Mouse (Mus musculus): ENCODE data around the gene Polrmt. TPM values are rescaled to one million over a fixed set of nuclear protein-coding genes. Genes with fewer than 3 reads are reported as not detected.

Gene Polrmt
- 16.6 and 29.3 TPM in 2 replicates for polyA plus RNA-seq (2015; fragmentation: Nextera tagmentation; extraction: Ambion mirVana)

DNA sequence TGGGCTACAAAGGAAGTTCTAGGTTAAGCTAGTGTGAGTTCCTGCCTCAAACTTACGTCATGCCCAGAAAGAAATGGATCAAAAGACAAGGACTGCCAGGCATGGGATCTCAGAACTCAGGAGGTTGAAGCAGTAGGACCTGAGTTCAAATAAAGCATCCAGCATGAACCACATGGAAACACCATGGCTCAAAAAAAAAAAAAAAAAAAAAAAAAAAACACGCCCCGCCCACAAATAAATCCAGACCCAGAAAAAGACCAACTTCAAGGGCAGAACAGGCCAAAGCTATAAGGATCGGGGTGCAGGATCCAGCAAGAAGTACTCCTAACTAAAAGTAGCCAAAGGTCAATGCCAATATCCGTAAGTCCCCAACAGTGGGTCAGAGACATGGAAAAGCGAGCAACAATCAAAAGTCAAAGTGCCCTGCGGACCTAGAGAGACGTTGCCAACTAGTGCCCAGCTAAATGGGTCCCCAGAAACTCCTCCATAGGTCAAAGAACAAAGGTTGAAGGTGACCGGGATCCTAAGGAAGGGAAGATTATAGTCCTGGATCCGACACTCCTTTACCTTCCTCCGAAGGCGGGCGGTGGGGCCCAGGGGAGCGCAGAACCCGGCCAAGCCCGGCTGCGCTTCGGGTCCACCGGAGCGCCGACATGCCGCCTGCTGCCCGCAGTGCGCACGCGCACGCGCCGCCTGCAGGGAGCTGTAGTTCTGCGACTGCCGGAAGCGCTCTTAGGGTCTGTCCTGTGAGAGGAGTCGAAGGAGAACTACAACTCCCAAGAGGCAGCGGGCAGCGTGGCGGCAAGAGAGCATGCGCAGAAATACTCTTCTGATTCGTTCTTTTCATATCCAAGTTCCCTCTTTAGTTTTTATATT lies at the start of gene Polrmt:
TSS of gene Polrmt (minus strand) at position 684 of the 876 bp plus-strand sequence.

GRCm38 (mm10) chr10:79793051-79793737 lies 46.8 kb upstream of the Polrmt start, which contains the start of gene Palm:
Gene Palm (plus strand): TSS chr10:79793572.

GRCm38 (mm10) chr10:79790861-79791260 lies 44.5 kb upstream of the Polrmt start, which contains the start of gene Prss57:
Gene Prss57 (minus strand): TSS chr10:79790961.

DNA sequence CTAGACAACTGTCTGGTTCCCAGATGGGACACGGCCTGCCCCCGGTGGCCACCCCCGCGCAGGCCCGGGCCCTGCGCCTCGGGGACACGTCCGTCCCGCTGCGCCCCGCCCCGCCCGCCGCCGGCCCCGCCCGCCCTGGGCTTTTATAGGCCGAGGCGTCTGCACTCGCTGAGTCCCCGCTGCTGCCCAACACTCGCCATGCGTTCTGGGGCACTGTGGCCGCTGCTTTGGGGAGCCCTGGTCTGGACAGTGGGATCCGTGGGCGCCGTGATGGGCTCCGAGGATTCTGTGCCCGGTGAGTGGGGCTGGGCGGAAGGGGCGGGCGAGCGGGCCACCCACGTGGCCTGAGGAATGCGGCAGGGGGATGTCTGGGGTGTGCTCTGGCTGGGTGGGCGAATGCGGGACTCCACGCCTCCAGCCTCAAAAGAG lies 30.7 kb upstream of the Polrmt start, which contains the start of gene Fstl3:
TSS of gene Fstl3 (plus strand) at position 170 of the 429 bp plus-strand sequence.

DNA sequence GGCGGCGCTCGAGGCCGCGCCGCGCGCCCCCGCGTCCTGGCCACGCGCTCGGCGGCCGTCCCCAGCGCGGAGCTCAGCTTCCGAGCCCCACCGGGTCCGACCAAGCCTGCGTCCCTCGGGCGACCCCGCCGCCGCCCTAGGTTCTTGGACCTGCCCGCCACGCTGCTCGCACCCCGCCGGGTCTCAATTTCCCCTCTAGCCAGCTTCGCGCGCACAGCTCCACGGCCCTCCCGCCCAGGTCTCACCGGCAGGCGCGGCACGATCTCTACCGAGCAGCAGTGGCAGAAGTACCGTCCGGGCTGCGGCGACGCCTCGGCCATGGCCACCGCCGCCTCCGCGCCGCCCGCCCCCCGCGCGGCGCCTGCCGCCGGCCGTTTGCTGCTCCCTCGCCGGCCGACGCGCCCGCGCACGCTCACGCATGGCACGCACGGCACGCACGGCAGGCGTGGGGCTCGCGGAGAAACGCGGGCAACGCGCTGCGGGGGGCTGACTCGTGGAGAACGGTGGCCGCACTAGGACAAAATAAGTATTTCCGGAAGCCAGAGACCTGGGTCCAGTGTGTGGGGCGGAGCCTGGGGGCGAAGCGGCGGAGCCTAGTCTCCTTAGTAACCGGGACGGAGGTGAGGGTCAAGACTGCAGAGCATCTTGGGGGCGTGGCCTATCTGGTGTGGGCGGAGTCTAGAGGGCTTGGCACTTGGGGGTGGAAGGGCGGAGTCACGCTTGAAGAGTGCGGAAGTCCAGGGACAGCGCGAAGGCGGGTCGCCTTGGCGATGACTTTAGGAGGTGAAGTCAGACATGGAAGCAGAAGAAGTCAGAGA lies 20.3 kb upstream of the Polrmt start, which contains the start of gene Rnf126:
TSS of gene Rnf126 (minus strand) at position 445 of the 818 bp plus-strand sequence.

GRCm38 (mm10) chr10:79754856-79755516 lies 8.6 kb upstream of the Polrmt start, which contains the start of gene Fgf22:
Gene Fgf22 (plus strand): TSS chr10:79755076.

GRCm38 (mm10) chr10:79716254-79716987 lies 30.0 kb downstream of the Polrmt start, which contains the start of gene Hcn2:
Gene Hcn2 (plus strand): TSS chr10:79716634.

GRCm38 (mm10) chr10:79704065-79704969 lies 42.1 kb downstream of the Polrmt start, which contains the start of gene Bsg:
Gene Bsg (plus strand): TSS chr10:79704491.

DNA sequence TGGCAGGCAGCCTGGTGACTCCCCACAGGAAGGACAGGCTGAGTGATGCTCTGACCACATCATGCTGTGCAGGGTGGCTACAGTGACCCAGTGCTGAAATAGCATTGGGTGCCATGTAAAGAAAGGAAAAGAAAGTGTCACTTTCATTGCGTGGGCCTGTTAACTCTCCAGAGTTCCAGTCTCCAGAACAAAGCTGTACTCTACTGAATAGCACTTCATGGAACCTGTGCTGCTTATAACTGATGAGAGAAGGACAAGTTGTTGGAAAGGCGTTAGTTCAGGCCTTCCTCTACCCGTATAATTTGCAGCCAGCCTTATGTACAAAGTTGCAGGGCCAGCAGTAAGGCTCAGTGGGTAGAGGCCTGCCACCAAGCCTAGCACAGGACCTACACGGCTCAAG lies 57.7 kb downstream of the Polrmt start, which contains the start of gene Gzmm:
TSS of gene Gzmm (plus strand) at position 301 of the 400 bp plus-strand sequence.

Other genes with a start within 250 kb of the Polrmt start
- gene Plpp2, start 212.8 kb downstream of the Polrmt start, polyA plus RNA-seq (2015; fragmentation: Nextera tagmentation; extraction: Ambion mirVana) = 21.7 and 28.3 TPM in 2 replicates
- gene Mier2, start 191.4 kb downstream of the Polrmt start, polyA plus RNA-seq (2015; fragmentation: Nextera tagmentation; extraction: Ambion mirVana) = 19.1 and 25.1 TPM in 2 replicates
- gene Theg, start 159.2 kb downstream of the Polrmt start, polyA plus RNA-seq (2015; fragmentation: Nextera tagmentation; extraction: Ambion mirVana) = not detected in 2 replicates
- gene C2cd4c, start 132.6 kb downstream of the Polrmt start, polyA plus RNA-seq (2015; fragmentation: Nextera tagmentation; extraction: Ambion mirVana) = not detected in 2 replicates
- gene Shc2, start 108.7 kb downstream of the Polrmt start, polyA plus RNA-seq (2015; fragmentation: Nextera tagmentation; extraction: Ambion mirVana) = 8.9 and 20.6 TPM in 2 replicates
- 0.11 and 0.88 TPM in 2 replicates for gene Odf3l2, start 100.8 kb downstream of the Polrmt start, polyA plus RNA-seq (2015; fragmentation: Nextera tagmentation; extraction: Ambion mirVana)
- 0.43 and 0.80 TPM in 2 replicates for gene Madcam1, start 82.0 kb downstream of the Polrmt start, polyA plus RNA-seq (2015; fragmentation: Nextera tagmentation; extraction: Ambion mirVana)
- 81.4 and 84.4 TPM in 2 replicates for gene Tpgs1, start 77.2 kb downstream of the Polrmt start, polyA plus RNA-seq (2015; fragmentation: Nextera tagmentation; extraction: Ambion mirVana)
- gene Cdc34, start 64.4 kb downstream of the Polrmt start, polyA plus RNA-seq (2015; fragmentation: Nextera tagmentation; extraction: Ambion mirVana) = 66.5 and 73.9 TPM in 2 replicates
- gene Gzmm, start 57.6 kb downstream of the Polrmt start, polyA plus RNA-seq (2015; fragmentation: Nextera tagmentation; extraction: Ambion mirVana) = 0.61 and 0.69 TPM in 2 replicates
- 813 and 928 TPM in 2 replicates for gene Bsg, start 42.1 kb downstream of the Polrmt start, polyA plus RNA-seq (2015; fragmentation: Nextera tagmentation; extraction: Ambion mirVana)
- 1.6 TPM in 2 replicates for gene Hcn2, start 29.9 kb downstream of the Polrmt start, polyA plus RNA-seq (2015; fragmentation: Nextera tagmentation; extraction: Ambion mirVana)
- gene Fgf22, start 8.5 kb upstream of the Polrmt start, polyA plus RNA-seq (2015; fragmentation: Nextera tagmentation; extraction: Ambion mirVana) = 0.15 TPM in 1 of 2 replicates, not detected in the other
- 50.8 and 66.1 TPM in 2 replicates for gene Rnf126, start 20.4 kb upstream of the Polrmt start, polyA plus RNA-seq (2015; fragmentation: Nextera tagmentation; extraction: Ambion mirVana)
- gene Fstl3, start 30.7 kb upstream of the Polrmt start, polyA plus RNA-seq (2015; fragmentation: Nextera tagmentation; extraction: Ambion mirVana) = 10.9 and 12.6 TPM in 2 replicates
- 0.13 and 0.46 TPM in 2 replicates for gene Prss57, start 44.4 kb upstream of the Polrmt start, polyA plus RNA-seq (2015; fragmentation: Nextera tagmentation; extraction: Ambion mirVana)
- 72.1 and 96.9 TPM in 2 replicates for gene Palm, start 47.0 kb upstream of the Polrmt start, polyA plus RNA-seq (2015; fragmentation: Nextera tagmentation; extraction: Ambion mirVana)
- 1.1 TPM in 2 replicates for gene Misp, start 74.4 kb upstream of the Polrmt start, polyA plus RNA-seq (2015; fragmentation: Nextera tagmentation; extraction: Ambion mirVana)
- 85.9 and 118 TPM in 2 replicates for gene Ptbp1, start 107.8 kb upstream of the Polrmt start, polyA plus RNA-seq (2015; fragmentation: Nextera tagmentation; extraction: Ambion mirVana)
- gene Prtn3, start 127.9 kb upstream of the Polrmt start, polyA plus RNA-seq (2015; fragmentation: Nextera tagmentation; extraction: Ambion mirVana) = 8.3 and 10.4 TPM in 2 replicates
- gene Plppr3, start 128.1 kb upstream of the Polrmt start, polyA plus RNA-seq (2015; fragmentation: Nextera tagmentation; extraction: Ambion mirVana) = 21.3 and 54.6 TPM in 2 replicates
- 8.1 and 10.4 TPM in 2 replicates for gene Elane, start 139.7 kb upstream of the Polrmt start, polyA plus RNA-seq (2015; fragmentation: Nextera tagmentation; extraction: Ambion mirVana)
- gene Cfd, start 144.3 kb upstream of the Polrmt start, polyA plus RNA-seq (2015; fragmentation: Nextera tagmentation; extraction: Ambion mirVana) = 0.96 and 5.3 TPM in 2 replicates
- 28.5 and 37.7 TPM in 2 replicates for gene Med16, start 162.3 kb upstream of the Polrmt start, polyA plus RNA-seq (2015; fragmentation: Nextera tagmentation; extraction: Ambion mirVana)
- gene Gm26602, start 164.3 kb upstream of the Polrmt start, polyA plus RNA-seq (2015; fragmentation: Nextera tagmentation; extraction: Ambion mirVana) = 8.4 and 15.7 TPM in 2 replicates
- gene Kiss1r, start 170.4 kb upstream of the Polrmt start, polyA plus RNA-seq (2015; fragmentation: Nextera tagmentation; extraction: Ambion mirVana) = 0.77 and 1.0 TPM in 2 replicates
- 81.3 and 98.1 TPM in 2 replicates for gene R3hdm4, start 174.6 kb upstream of the Polrmt start, polyA plus RNA-seq (2015; fragmentation: Nextera tagmentation; extraction: Ambion mirVana)
- gene Arid3a, start 180.5 kb upstream of the Polrmt start, polyA plus RNA-seq (2015; fragmentation: Nextera tagmentation; extraction: Ambion mirVana) = 1.7 and 2.8 TPM in 2 replicates
- gene Wdr18, start 213.6 kb upstream of the Polrmt start, polyA plus RNA-seq (2015; fragmentation: Nextera tagmentation; extraction: Ambion mirVana) = 53.4 and 76.1 TPM in 2 replicates
- 0.11 and 0.16 TPM in 2 replicates for gene Grin3b, start 224.1 kb upstream of the Polrmt start, polyA plus RNA-seq (2015; fragmentation: Nextera tagmentation; extraction: Ambion mirVana)
- gene Tmem259, start 237.7 kb upstream of the Polrmt start, polyA plus RNA-seq (2015; fragmentation: Nextera tagmentation; extraction: Ambion mirVana) = 19.3 and 25.0 TPM in 2 replicates
- gene Cnn2, start 242.0 kb upstream of the Polrmt start, polyA plus RNA-seq (2015; fragmentation: Nextera tagmentation; extraction: Ambion mirVana) = 57.9 and 65.3 TPM in 2 replicates
- 5.5 and 5.7 TPM in 2 replicates for gene Abca7, start 249.9 kb upstream of the Polrmt start, polyA plus RNA-seq (2015; fragmentation: Nextera tagmentation; extraction: Ambion mirVana)